Mouse (Mus musculus): Measurements from ENCODE around the gene Ccnt1. TPM values are rescaled to one million over a fixed set of nuclear protein-coding genes. Genes with fewer than 3 reads are reported as not detected.
"Not testable (repeated sequence)": the region's sequence is repeated elsewhere in the genome, so short reads cannot be mapped to it uniquely, and the experiment has no call there.

Ccnt1 gene
- total RNA-seq, 4 experiments from 2014 or later, result 35.1 to 44.7 (median 40.9) TPM

- no peak for DNase-seq (ENCODE audit: low spot score in 2 of 2)
Observed at GRCm38 (mm10) chr15:98596609-98597008, 25.9 kb upstream of the Ccnt1 start.

GRCm38 (mm10) chr15:98595049-98595448 lies 24.3 kb upstream of the Ccnt1 start:
- no peak for DNase-seq (ENCODE audit: low spot score in 2 of 2)

- peak in 1 of 2 experiments; percentile 55 for DNase-seq (ENCODE audit: low spot score in 2 of 2)
Observed at GRCm38 (mm10) chr15:98594193-98594592, 23.5 kb upstream of the Ccnt1 start.

- no peak for DNase-seq (ENCODE audit: low spot score in 2 of 2)
Observed at GRCm38 (mm10) chr15:98591396-98591795, 20.7 kb upstream of the Ccnt1 start.

- no peak for DNase-seq (ENCODE audit: low spot score in 2 of 2)
Observed at GRCm38 (mm10) chr15:98589640-98590336, 19.1 kb upstream of the Ccnt1 start.

GRCm38 (mm10) chr15:98587751-98588150 lies 17.0 kb upstream of the Ccnt1 start:
- no peak for DNase-seq (ENCODE audit: low spot score in 2 of 2)

- DNase-seq (ENCODE audit: low spot score in 2 of 2), result not testable (repeated sequence)
Observed at GRCm38 (mm10) chr15:98586141-98586540, 15.4 kb upstream of the Ccnt1 start.

GRCm38 (mm10) chr15:98585421-98585820 lies 14.7 kb upstream of the Ccnt1 start:
- no peak for DNase-seq (ENCODE audit: low spot score in 2 of 2)

GRCm38 (mm10) chr15:98582996-98583395 lies 12.3 kb upstream of the Ccnt1 start:
- no peak for DNase-seq (ENCODE audit: low spot score in 2 of 2)

- peak in 1 of 2 experiments; percentile 28 for DNase-seq (ENCODE audit: low spot score in 2 of 2)
Observed at GRCm38 (mm10) chr15:98582410-98582809, 11.7 kb upstream of the Ccnt1 start.

- peak; percentile 40 to 47 for DNase-seq (ENCODE audit: low spot score in 2 of 2)
Observed at GRCm38 (mm10) chr15:98579795-98580464, 9.2 kb upstream of the Ccnt1 start.

- no peak for DNase-seq (ENCODE audit: low spot score in 2 of 2)
Observed at GRCm38 (mm10) chr15:98579310-98579709, 8.6 kb upstream of the Ccnt1 start.

GRCm38 (mm10) chr15:98573293-98573692 lies 2.6 kb upstream of the Ccnt1 start:
- DNase-seq (ENCODE audit: low spot score in 2 of 2), result no peak

- no peak for DNase-seq (ENCODE audit: low spot score in 2 of 2)
Observed at GRCm38 (mm10) chr15:98569795-98570365, 843 bp downstream of the Ccnt1 start.

GRCm38 (mm10) chr15:98569216-98569615 lies 1.5 kb downstream of the Ccnt1 start:
- DNase-seq (ENCODE audit: low spot score in 2 of 2), result no peak

- no peak for DNase-seq (ENCODE audit: low spot score in 2 of 2)
Observed at GRCm38 (mm10) chr15:98568256-98569033, 2.3 kb downstream of the Ccnt1 start.

- peak; percentile 99 for DNase-seq (ENCODE audit: low spot score in 2 of 2)
Observed at GRCm38 (mm10) chr15:98567278-98568134, 3.2 kb downstream of the Ccnt1 start.

GRCm38 (mm10) chr15:98566973-98567277 lies 3.8 kb downstream of the Ccnt1 start:
- DNase-seq (ENCODE audit: low spot score in 2 of 2), result no peak

- no peak for DNase-seq (ENCODE audit: low spot score in 2 of 2)
Observed at GRCm38 (mm10) chr15:98557186-98557585, 13.5 kb downstream of the Ccnt1 start.

GRCm38 (mm10) chr15:98555881-98556280 lies 14.8 kb downstream of the Ccnt1 start:
- DNase-seq (ENCODE audit: low spot score in 2 of 2), result no peak

- no peak for DNase-seq (ENCODE audit: low spot score in 2 of 2)
Observed at GRCm38 (mm10) chr15:98552758-98553157, 18.0 kb downstream of the Ccnt1 start.
